Mouse (Mus musculus) embryonic fibroblast, embryonic 13.5 days (primary cell): ENCODE results near the gene Chd9. TPM values are rescaled to one million over a fixed set of nuclear protein-coding genes. Genes with fewer than 3 reads are reported as not detected.
"Not testable (repeated sequence)": the region's sequence is repeated elsewhere in the genome, so short reads cannot be mapped to it uniquely, and the experiment has no call there.

Experiments used
- H3K27ac ChIP-seq: 2 replicates; pipeline ENCODE4 v1.5.1; 2012; ENCODE audit warnings: low read length, control low read depth, inconsistent platforms; ENCODE audit not compliant: insufficient read depth
- H3K4me1 ChIP-seq: 2 replicates; pipeline ENCODE4 v1.6.1; 2011; ENCODE audit warnings: low read length; ENCODE audit not compliant: control insufficient read depth, insufficient read depth
- H3K4me3 ChIP-seq: 2 replicates; pipeline ENCODE4 v1.5.1; 2011; ENCODE audit warnings: mild to moderate bottlenecking, control low read depth, low read length; ENCODE audit not compliant: insufficient read depth
- CTCF ChIP-seq: IDR thresholded peaks from 2 replicates; pipeline ENCODE4 v1.5.1; 2011; ENCODE audit warnings: mild to moderate bottlenecking, control low read depth, low read length, moderate library complexity, borderline replicate concordance; ENCODE audit not compliant: insufficient read depth
- POLR2A ChIP-seq: IDR thresholded peaks from 2 replicates; pipeline ENCODE4 v1.6.1; 2011; ENCODE audit warnings: low read depth, mild to moderate bottlenecking, control low read depth, low read length, moderate library complexity
- polyA plus RNA-seq: library from polyadenylated mRNA; stranded (reverse); fragments of >200 nt; gene quantifications from 2 replicates; pipeline ENCODE4 v1.2.4, GENCODE M21; 2011; ENCODE audit warnings: low read depth; ENCODE audit not compliant: missing spikeins, insufficient read length

Chd9 gene
- polyA plus RNA-seq, 1 experiment = 83.6 TPM

DNA sequence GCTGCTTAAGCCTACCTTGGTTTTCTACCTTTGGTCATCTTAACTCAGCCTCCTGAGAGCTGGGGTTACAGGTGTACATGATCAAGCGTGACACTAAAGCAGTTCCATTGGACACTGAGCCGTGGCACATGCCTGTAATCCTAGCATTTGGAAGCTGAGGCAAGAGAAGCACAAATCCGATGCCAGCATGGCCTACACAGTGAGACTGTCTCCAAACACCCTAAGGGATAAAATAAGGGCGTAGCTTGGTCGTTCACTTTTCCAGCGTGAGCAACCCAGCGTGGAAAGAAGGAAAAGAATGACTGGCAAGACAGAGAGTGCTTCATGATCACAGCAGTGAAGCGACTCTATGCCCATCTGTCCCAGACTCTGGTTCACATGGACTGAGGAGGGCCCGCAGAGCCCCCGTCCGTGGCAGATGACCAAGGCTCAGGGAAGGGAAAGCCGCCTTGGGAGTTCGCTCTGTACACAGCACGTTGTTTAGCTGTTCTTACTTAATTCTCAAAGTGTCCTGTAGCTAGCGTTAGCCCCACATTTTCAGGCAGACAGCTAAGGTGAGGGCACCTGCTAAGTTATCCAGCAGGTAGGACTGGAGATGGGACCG is 54.0 kb downstream of the Chd9 start:
- no peak overlapping the region for H3K27ac ChIP-seq
- no peak overlapping the region for H3K4me3 ChIP-seq
- TF ChIP-seq POLR2A (no peak), CTCF (no peak)
- peaks cover 2% of the 10 kb centered on the region; the same call in 1 of the 2 replicates for H3K4me1 ChIP-seq

DNA sequence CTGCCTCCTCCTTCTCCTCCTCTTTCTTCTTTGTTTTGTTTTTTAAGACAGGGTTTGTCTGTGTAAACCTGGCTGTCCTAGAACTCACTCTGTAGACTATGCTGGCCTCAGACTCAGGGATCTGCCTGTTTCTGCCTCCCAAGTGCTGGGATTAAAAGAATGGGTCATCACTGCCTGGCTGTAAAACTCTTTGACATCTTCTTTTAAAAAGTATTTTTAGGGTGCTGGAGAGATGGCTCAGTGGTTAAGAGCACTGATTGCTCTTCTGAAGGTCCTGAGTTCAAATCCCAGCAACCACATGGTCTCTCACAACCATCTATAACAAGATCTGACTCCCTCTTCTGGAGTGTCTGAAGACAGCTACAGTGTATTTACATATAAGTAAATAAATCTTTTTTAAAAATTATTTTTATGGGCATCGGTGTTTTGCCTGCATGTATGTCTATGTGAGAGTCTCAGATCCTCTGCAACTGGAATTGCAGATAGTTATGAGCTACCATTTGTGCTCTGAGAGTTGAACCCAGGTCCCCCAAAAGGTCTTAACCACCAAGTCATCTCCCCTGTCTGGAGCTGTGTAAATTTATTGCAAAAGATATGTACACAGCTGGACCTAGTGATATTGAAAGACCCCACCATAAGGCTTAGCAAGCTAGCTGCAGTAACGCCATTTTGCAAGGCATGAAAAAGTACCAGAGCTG is 57.7 kb downstream of the Chd9 start:
- Histone ChIP-seq H3K4me3 (no peak overlapping the region), H3K27ac (no peak overlapping the region), H3K4me1 (no peaks in the 10 kb centered on the region)
- TF ChIP-seq POLR2A (no peak), CTCF (no peak)

DNA sequence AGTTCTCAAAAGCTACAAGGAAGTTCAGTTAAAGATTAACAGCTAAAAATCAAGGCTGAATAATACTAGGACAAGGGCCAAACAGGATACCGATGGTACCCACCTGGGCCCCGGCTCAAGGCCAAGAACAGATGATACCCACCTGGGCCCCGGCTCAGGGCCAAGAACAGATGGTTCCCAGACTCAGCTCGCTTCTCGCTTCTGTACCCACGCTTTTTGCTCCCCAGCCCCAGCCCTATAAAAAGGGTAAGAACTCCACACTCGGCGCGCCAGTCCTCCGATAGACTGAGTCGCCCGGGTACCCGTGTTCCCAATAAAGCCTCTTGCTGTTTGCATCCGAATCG is 58.2 kb downstream of the Chd9 start:
- H3K27ac ChIP-seq, H3K4me1 ChIP-seq, H3K4me3 ChIP-seq: not testable (repeated sequence)

DNA sequence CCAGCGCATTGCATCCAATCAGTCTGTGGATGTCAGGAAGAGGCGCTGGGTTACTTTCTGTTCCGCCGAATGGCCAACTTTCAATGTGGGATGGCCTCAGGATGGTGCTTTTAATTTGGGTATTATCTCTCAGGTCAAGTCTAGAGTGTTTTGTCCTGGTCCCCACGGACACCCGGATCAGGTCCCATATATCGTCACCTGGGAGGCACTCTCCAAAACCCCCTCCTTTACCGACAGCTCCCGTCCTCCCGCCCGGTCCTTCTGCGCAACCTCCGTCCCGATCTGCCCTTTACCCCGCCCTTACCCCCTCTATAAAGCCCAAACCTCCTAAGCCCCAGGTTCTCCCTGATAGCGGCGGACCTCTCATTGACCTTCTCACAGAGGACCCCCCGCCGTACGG is 59.2 kb downstream of the Chd9 start:
- not testable (repeated sequence) for H3K27ac ChIP-seq, H3K4me1 ChIP-seq
- peak overlapping the region; percentile 51 for H3K4me3 ChIP-seq

DNA sequence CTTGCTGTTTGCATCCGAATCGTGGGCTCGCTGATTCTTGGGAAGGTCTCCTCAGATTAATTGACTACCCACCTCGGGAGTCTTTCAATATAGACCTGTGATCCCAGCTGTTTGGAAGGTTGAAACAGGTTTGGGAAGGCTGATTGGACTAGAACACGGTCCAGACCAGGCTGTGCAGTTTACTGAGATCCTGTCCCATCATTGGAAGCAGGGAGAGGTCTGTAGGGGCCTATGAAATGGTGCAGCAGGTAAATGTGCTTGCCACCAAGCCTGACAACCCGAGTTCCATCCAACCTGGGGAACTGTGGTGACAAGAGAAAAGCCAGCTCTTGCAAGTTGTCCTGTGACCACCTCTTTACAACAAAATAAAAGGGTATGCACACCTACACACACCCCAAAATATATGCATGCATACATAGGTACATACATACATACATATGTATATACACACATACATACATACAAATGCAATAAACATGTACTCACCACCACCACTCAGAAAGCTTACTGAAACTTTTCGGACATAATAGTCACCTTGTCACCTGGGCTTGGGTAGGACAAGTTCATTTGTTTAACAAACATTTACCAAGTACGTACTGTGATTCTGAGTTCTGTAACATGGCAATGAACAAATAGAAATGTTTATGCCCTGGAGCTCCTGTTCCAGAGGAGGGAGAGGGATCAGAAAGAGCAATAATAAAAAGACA is 63.9 kb downstream of the Chd9 start:
- Histone ChIP-seq H3K27ac (no peak overlapping the region), H3K4me3 (no peak overlapping the region), H3K4me1 (peaks cover 8% of the 10 kb centered on the region; the same call in 1 of the 2 replicates)
- TF ChIP-seq CTCF (no peak), POLR2A (no peak)

DNA sequence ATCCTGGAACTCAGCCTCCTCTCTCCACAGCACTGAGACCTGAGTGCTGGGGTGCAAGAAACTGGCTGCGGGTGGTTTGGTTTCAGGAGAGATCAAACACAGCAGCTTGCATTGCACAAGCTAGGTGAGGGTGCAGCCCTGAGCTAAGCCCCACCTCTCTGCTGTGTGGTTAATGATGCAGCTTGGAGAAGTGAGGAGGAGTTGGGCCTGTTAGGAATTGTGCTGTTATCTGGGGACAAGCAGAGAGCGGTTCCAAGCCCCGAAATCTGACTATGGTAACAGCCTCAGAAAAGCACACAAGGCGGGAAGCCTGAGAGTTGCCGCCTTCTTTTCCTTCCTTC is 64.4 kb downstream of the Chd9 start:
- TF ChIP-seq POLR2A = no peak
- H3K27ac ChIP-seq = no peak overlapping the region
- H3K4me3 ChIP-seq = no peak overlapping the region
- H3K4me1 ChIP-seq = peaks cover 8% of the 10 kb centered on the region; the same call in 1 of the 2 replicates

DNA sequence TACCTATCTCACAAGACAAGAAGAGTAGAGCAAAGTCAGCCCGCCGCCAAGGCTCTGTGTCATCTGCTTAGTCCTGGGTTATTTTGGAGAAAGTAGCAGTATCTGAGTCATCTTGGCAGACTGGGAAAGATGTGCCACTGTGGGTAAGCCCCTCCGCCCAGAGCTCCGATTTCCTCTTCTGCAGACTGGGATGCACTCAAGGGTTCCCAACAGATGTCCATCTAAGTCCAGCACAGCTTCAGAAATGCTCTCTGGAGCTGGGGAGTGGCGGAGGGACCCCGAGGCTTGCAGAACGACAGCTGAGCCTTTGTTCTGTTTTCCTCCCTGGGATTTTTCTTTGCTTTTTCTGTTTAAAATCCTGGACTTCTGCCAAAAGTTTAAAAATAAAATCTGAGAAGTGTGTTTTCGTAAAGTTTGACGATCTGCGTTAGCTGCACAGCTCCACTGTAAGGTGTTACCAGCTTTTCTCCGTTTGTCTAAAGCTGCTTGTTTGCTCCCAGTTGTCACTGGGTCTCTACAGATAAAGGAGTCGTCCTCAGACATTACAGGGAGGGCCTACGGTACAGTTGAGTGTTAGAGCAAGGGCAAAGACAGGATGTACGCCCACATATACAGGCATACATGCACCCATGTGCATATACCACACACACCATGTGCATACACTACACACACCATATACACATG is 66.2 kb downstream of the Chd9 start:
- Histone ChIP-seq H3K27ac (no peak overlapping the region), H3K4me1 (peaks cover 8% of the 10 kb centered on the region; the same call in 1 of the 2 replicates), H3K4me3 (no peak overlapping the region)
- TF ChIP-seq POLR2A (no peak), CTCF (no peak)

DNA sequence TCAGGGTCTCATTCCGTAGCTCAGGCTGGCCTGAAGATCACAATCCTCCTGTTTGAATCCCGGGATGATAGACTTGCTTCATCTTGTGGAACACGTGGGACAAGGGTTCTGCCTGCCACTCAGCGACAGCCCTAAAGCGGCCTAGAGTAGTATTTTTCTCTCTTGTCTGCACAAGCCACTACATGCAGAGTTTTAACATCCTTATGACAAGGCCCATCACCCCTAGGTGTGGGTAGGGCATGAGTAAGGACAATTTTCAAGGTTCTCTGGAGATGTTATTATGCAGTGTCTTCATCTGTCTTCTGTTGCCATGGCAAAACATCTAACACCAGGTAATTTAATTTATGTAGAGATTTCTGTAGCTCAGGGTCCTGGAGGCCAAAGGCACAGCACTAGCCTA is 69.2 kb downstream of the Chd9 start:
- TF ChIP-seq CTCF (no peak), POLR2A (no peak)
- H3K27ac ChIP-seq = no peak overlapping the region
- no peak overlapping the region for H3K4me3 ChIP-seq
- peaks cover 12% of the 10 kb centered on the region; the same call in 1 of the 2 replicates for H3K4me1 ChIP-seq

DNA sequence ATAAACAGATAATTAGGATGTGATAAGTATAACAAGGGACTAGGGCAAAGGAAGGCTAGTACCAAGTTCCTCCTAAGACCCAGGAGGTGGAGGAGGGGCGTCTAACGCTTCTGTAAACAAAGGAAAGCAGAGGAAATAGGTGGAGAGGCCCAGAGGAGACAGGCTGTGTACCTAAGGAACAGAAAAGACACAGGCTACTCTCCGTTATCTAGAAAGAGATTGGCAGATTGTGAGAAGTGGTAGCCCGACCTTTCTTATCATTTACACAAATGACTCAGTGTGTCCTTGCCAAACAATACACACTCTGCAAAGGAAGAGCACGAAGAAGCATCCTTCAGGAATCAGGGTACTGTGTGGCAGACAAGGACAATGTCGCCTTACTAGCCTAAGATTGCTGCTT is 70.4 kb downstream of the Chd9 start:
- H3K4me1 ChIP-seq = peaks cover 12% of the 10 kb centered on the region; the same call in 1 of the 2 replicates
- TF ChIP-seq CTCF (no peak), POLR2A (no peak)
- H3K4me3 ChIP-seq = no peak overlapping the region
- no peak overlapping the region for H3K27ac ChIP-seq

DNA sequence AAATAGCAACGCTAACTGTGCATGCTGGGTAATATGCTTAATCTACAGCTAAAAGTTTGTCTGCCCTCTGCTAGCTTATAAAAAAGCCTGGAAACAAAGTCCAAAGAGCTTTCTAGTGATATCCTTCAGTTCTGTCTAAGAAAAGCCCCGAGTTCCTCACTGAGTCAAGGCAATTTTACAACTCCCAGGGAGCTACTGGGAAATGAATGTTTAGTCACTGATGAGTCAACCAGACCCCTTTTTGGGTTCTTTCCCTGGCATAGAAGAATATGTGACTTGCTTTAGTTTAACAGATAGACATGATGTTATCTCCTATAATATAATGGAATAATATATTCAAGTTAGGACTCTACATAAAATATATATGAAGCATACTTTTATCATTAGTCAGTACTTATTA is 73.8 kb downstream of the Chd9 start:
- Histone ChIP-seq H3K4me3 (no peak overlapping the region), H3K27ac (no peak overlapping the region; the same call in 1 of the 2 replicates), H3K4me1 (peaks cover 4% of the 10 kb centered on the region; the same call in 1 of the 2 replicates)
- TF ChIP-seq POLR2A (no peak), CTCF (no peak)
